Mouse (Mus musculus): ENCODE data around the gene Dnajc9.
A peak's percentile ranks its signal among the peaks of the same experiment; 100 is the strongest.

Dnajc9 gene

GRCm38 (mm10) chr14:20347991-20348541, 40.6 kb downstream of the Dnajc9 start, which contains the start of the genes Ecd and Fam149b:
Gene Ecd (minus strand): TSS chr14:20348121.
Gene Fam149b (plus strand): TSS chr14:20348162.
- peak; percentile 88 for DNase-seq

- no peak for DNase-seq
Observed at GRCm38 (mm10) chr14:20347441-20347990, 41.2 kb downstream of the Dnajc9 start.

- no peak for DNase-seq
Observed at GRCm38 (mm10) chr14:20345885-20346284, 42.8 kb downstream of the Dnajc9 start.

- DNase-seq, result no peak
Observed at GRCm38 (mm10) chr14:20340866-20341265, 47.8 kb downstream of the Dnajc9 start.

GRCm38 (mm10) chr14:20340149-20340548, 48.6 kb downstream of the Dnajc9 start:
- DNase-seq, result no peak

GRCm38 (mm10) chr14:20339415-20339814, 49.3 kb downstream of the Dnajc9 start:
- DNase-seq, result no peak

All from cerebellum, adult 11-12 months (tissue).